Mouse (Mus musculus) olfactory bulb, adult 2 months (tissue): ENCODE data around the gene Dync1li2.

Source experiments
- CTCF ChIP-seq: fragments of 200-500 bp; IDR thresholded peaks from 2 replicates; pipeline ENCODE4 v1.5.1; 2012; ENCODE audit warnings: low read depth, mild to moderate bottlenecking, low read length, moderate library complexity; ENCODE audit not compliant: insufficient read depth
- POLR2A ChIP-seq: fragments of 200-500 bp; IDR thresholded peaks from 2 replicates; pipeline ENCODE4 v1.6.1; 2012; ENCODE audit warnings: mild to moderate bottlenecking, low read depth, low read length, moderate library complexity; ENCODE audit not compliant: insufficient read depth

DNA sequence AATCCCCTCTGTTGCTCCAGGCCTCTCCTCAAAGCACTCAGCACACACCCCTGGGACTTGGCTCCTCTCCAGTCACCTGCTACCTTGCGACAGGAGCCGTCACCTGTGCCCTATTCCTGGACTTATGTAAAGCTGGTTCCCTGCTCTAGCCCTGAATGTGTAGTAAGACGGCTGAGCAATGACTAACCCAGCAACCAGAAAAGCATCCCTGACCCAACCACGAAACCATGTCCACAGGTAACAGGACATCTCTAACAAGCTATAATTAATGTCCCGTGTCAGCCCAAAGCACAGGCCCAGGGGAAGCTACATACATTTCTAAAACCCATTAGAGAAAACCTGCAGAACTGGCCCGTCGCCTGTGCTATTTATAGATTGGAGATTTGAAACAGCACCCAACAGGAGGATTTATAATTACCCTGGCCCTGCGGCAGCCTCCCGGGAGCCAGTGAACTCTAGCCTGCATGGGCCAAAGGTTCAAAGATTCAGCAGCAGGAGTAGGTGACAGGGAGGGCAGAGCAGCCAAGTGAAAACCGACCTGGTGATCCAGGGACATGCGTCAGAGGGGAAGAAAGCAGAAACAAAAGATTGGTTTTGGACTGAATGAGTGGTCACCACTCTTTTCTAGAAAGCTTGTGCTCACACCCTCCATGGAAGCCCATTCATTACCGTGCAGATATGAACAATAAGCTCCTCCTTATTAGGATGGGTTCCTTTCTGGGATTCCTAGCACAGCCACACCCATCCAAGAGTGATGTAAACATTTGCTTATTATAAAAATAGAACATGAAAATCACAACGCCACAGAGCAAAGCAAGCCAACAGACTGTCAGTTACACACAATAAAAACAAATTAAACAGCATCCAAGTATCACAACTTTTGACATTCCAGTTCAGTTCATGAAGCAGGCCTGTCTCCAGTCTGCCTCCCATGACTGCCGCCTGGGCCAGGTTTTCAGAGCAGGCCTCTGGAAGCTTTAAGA, 67.7 kb downstream of the Dync1li2 start:
- TF ChIP-seq POLR2A (no peak), CTCF (no peak)
